Mouse (Mus musculus) small intestine, adult 2 months (tissue): ENCODE measurements around the gene Tut4. TPM values are rescaled to one million over a fixed set of nuclear protein-coding genes. Genes with fewer than 3 reads are reported as not detected.

Experiments
- H3K27ac ChIP-seq: fragments of 200-500 bp; 2 replicates; pipeline ENCODE4 v1.5.1; 2012; ENCODE audit warnings: low read depth, low read length, control low read depth, inconsistent platforms; ENCODE audit not compliant: insufficient read depth
- H3K27me3 ChIP-seq: fragments of 200-500 bp; 2 replicates; pipeline ENCODE4 v1.6.1; 2012; ENCODE audit warnings: mild to moderate bottlenecking, moderate library complexity, low read length, inconsistent platforms; ENCODE audit not compliant: control insufficient read depth, insufficient read depth
- H3K36me3 ChIP-seq: fragments of 200-500 bp; 2 replicates; pipeline ENCODE4 v1.6.1; 2012; ENCODE audit warnings: mild to moderate bottlenecking, low read length, control low read depth, inconsistent platforms; ENCODE audit not compliant: control insufficient read depth, insufficient read depth
- H3K4me1 ChIP-seq: fragments of 200-500 bp; 2 replicates; pipeline ENCODE4 v1.6.1; 2012; ENCODE audit warnings: low read length, inconsistent platforms, mixed read lengths; ENCODE audit not compliant: control insufficient read depth, insufficient read depth, insufficient read length
- H3K4me3 ChIP-seq: fragments of 200-500 bp; 2 replicates; pipeline ENCODE4 v1.5.1; 2012; ENCODE audit warnings: low read depth, mild to moderate bottlenecking, control low read depth, inconsistent platforms, low read length, moderate library complexity
- CTCF ChIP-seq: fragments of 200-500 bp; IDR thresholded peaks from 2 replicates; pipeline ENCODE4 v1.5.1; 2012; ENCODE audit warnings: low read depth, mild to moderate bottlenecking, control low read depth, inconsistent platforms, low read length, moderate library complexity, mixed read lengths; ENCODE audit not compliant: insufficient replicate concordance, insufficient read length; ENCODE audit errors: extremely low read depth
- POLR2A ChIP-seq: fragments of 200-500 bp; IDR thresholded peaks from 2 replicates; pipeline ENCODE4 v1.6.1; 2012; ENCODE audit warnings: low read depth, mild to moderate bottlenecking, control low read depth, inconsistent platforms, low read length, moderate library complexity
- WGBS: fragments of 180-500 bp; shearing (Covaris S2); methylation state at CpG from one replicate; pipeline ENCODE4 v1.1.7; 2018; 5-methylcytosine and 5-hydroxymethylcytosine counted together
- polyA plus RNA-seq: library from polyadenylated mRNA; depleted of rRNA; stranded (reverse); fragments of >200 nt; gene quantifications from 2 replicates; pipeline ENCODE4 v1.2.3, GENCODE M21; 2012; rRNA removed

Gene Tut4
- polyA plus RNA-seq, 1 experiment = 21.1 TPM

DNA sequence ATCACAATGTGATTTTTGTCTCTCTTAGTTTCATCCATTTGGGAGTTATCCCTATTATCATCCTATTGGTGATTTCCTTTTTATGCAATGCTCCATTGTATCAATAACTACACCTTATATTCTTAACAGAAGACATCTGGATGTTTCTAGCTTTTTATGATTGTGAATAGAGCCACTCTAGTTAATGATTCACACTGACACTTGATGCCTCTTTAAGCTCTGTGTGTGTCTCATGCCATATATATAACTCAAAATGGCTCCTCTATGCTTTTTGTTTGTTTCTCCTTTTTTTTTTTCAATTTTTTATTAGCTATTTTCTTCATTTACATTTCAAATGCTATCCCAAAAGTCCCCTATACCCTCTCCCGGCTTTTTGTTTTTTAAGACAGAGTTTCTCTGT is 136.6 kb downstream of the Tut4 start:
- no peak for TF ChIP-seq POLR2A
- no peak for TF ChIP-seq CTCF
- Histone ChIP-seq H3K36me3 (no peaks in the 10 kb centered on the region), H3K27me3 (no peaks in the 10 kb centered on the region), H3K4me1 (peaks cover 2% of the 10 kb centered on the region; the same call in 1 of the 2 replicates), H3K27ac (no peak overlapping the region), H3K4me3 (no peak overlapping the region)
- WGBS = 69% methylated on average over 1 of the region's 1 CpGs

DNA sequence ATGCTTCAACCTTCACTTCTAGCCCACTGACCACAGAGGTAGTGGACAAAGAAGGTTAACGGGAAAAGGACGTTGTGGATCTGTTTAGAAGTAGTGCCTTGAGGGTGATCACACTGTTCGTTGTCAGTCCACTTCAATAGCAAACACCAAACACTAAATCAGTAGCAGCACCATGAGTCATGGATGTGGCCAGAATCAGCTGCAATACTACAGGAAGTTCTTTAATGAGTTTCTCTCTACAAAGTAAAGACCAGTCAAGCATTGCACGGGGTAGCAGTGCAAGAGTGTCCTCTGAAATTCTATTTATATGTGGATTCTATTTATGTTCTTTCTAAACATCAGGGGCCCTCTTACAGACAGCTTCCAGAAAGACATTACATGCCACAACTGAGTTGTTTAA is 139.1 kb downstream of the Tut4 start:
- WGBS = 77% methylated on average over 4 of the region's 4 CpGs
- Histone ChIP-seq H3K4me1 (peaks cover 2% of the 10 kb centered on the region; the same call in 1 of the 2 replicates), H3K36me3 (no peaks in the 10 kb centered on the region), H3K27me3 (no peaks in the 10 kb centered on the region), H3K4me3 (no peak overlapping the region), H3K27ac (no peak overlapping the region)
- TF ChIP-seq CTCF = no peak

GRCm38 (mm10) chr4:108601870-108602269 is 142.6 kb downstream of the Tut4 start:
- no peaks in the 10 kb centered on the region; the same call in none of the 2 replicates for H3K36me3 ChIP-seq
- TF ChIP-seq CTCF (no peak), POLR2A (no peak)
- WGBS = 52% methylated on average over 7 of the region's 7 CpGs
- H3K27ac ChIP-seq = no peak overlapping the region
- no peak overlapping the region for H3K4me3 ChIP-seq
- H3K4me1 ChIP-seq = no peaks in the 10 kb centered on the region
- H3K27me3 ChIP-seq = no peaks in the 10 kb centered on the region

DNA sequence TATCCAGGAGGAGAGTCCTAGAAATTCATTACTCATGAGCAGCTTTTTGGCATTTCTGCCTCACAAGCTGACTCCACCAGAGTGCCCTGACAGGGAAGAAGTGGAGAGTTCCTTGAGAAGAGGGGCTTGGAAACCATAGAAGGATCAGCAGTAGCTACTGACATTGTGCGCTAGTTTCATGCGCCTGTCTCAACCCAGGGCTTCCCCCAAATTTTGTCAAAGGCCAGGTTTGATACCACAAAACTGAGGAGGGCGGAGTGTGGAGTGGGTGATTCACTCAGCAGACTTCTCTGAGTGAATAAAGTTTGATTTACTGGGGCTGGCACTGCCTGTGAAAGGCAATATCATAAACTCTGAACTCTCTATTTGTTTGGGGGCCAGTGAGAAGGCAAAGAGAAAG is 149.4 kb downstream of the Tut4 start:
- no peaks in the 10 kb centered on the region; the same call in none of the 2 replicates for H3K36me3 ChIP-seq
- no peaks in the 10 kb centered on the region for H3K27me3 ChIP-seq
- H3K27ac ChIP-seq = no peak overlapping the region
- H3K4me1 ChIP-seq = no peaks in the 10 kb centered on the region
- 96% methylated on average over 3 of the region's 3 CpGs for whole genome bisulfite sequencing
- no peak overlapping the region for H3K4me3 ChIP-seq
- TF ChIP-seq CTCF = no peak
- TF ChIP-seq POLR2A = no peak

Other genes with a start within 250 kb of the Tut4 start
- 1.1 and 1.7 TPM in 2 replicates for gene Zyg11a, start 241.4 kb upstream of the Tut4 start, polyA plus RNA-seq
- 2.6 and 4.1 TPM in 2 replicates for gene Zyg11b, start 158.3 kb upstream of the Tut4 start, polyA plus RNA-seq
- gene Coa7, start 131.3 kb upstream of the Tut4 start, polyA plus RNA-seq = 7.3 and 11.1 TPM in 2 replicates
- gene Shisal2a, start 76.1 kb upstream of the Tut4 start, polyA plus RNA-seq = 0.20 TPM in 1 of 2 replicates, not detected in the other
- gene Gpx7, start 52.5 kb upstream of the Tut4 start, polyA plus RNA-seq = 2.4 and 3.4 TPM in 2 replicates
- gene Prpf38a, start 119.9 kb downstream of the Tut4 start, polyA plus RNA-seq = 1.1 and 1.4 TPM in 2 replicates
- 0.15 and 0.41 TPM in 2 replicates for gene Orc1, start 120.0 kb downstream of the Tut4 start, polyA plus RNA-seq
- gene Cc2d1b, start 160.5 kb downstream of the Tut4 start, polyA plus RNA-seq = 9.0 and 20.5 TPM in 2 replicates